Mouse (Mus musculus): ENCODE results near the gene Rgs12.

- TF ChIP-seq CHD2 (IDR thresholded peaks at IDR 0.05; ENCODE audit: low read depth, low read length) (no peak), ZC3H11A (IDR thresholded peaks at IDR 0.05; ENCODE audit: borderline replicate concordance, low read depth, low read length) (no peak), ZNF384 (IDR thresholded peaks at IDR 0.05; ENCODE audit: low read depth, low read length) (no peak), MAFK (IDR thresholded peaks at IDR 0.05; ENCODE audit: insufficient read depth, low read depth, low read length) (no peak), HCFC1 (IDR thresholded peaks at IDR 0.05; ENCODE audit: borderline replicate concordance, insufficient read depth, low read length) (no peak)
These were observed 120.6 kb downstream of the Rgs12 start for GRCm38 (mm10) chr5:35069841-35070240.
